Mouse (Mus musculus) urinary bladder, adult 2 months (tissue): ENCODE measurements at regions not wholly inside any gene's neighbourhood (a gene's known extent, or its start where the extent isn't known, plus 50 kb on each side); places are given as distances from the start of the nearest gene placed in this dataset.
"Not testable (repeated sequence)": the region's sequence is repeated elsewhere in the genome, so short reads cannot be mapped to it uniquely, and the experiment has no call there.

ENCODE experiments used
- DNase-seq: peaks from one replicate; pipeline ENCODE4 v3.0.0; 2022; ENCODE audit warnings: low spot score

DNA sequence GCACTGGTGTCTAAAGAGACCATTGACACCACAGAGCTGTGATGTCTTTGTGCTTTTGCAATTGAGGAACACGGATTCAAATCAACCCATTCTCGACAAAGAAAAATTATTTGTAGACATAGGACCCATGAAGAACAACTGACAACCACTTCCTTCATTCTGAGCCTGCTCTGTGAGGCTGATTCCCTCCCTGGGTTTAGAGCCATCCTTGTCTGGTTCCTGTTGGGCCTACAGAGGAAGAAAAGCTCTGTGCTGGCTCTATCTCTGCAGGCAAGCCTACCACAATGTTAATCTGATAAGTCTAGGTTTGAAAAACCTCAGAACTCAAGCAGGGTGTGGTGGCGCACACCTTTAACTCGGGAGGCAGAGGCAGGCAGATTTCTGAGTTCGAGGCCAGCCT lies 84.2 kb upstream of the Tbl1xr1 start:
- no peak for DNase-seq

DNA sequence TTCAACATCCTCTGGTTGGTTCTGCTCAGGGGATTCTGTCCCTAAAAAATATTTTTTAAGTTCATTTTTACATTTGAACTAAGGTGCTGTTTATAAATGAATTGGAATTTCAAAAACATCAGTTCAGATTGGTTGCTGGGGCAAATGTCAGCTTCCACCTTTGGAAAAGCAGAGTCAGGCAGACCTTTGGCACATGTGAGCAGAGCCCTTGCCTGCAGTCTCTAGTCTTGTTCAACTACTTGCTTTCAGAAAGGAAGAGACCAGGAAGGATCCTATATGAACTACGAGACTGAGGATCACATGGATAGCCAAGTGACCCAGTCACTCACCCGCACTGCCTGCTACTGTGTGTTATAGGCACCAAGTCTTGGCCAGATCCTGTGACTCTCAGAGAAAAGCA lies 82.5 kb upstream of the Tbl1xr1 start:
- no peak for DNase-seq

DNA sequence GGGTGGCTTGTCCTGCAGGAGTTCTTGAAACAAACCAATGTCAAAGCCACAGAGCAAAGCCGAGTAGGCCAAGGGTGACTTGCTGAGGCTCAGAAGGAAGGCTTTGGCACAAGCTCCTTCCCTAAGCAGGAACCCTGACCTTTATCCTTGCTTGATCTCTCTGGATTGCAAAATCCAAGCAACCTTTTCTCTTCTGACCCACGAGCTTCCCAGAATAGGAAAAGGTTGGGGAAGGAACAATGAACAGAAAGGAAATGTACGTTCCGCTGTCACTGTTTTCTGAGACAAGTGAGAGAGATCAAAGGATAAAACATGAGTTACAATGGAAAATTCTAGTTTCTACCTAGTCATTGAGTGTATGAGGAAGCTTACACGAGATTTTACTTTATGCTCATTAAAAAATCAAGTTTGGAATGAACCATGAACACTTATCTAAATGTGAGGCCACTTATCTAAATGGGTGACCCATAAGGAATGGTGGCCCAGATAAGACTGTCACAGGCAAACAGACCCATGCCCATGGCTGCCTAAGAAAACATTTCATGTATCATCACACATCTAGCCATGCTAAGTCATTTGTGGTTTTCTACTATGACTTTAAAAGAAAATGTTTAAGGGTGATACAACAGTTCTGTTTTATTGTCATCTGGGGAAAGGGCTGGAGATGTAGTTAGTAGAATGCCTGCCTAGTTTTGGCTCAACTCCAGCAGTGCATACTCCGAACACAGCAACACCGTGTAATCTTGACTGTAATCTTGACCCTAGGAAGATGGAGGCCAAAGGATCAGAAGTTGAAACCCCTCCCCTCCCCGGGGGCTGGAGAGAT lies 80.7 kb upstream of the Tbl1xr1 start:
- DNase-seq, result no peak

DNA sequence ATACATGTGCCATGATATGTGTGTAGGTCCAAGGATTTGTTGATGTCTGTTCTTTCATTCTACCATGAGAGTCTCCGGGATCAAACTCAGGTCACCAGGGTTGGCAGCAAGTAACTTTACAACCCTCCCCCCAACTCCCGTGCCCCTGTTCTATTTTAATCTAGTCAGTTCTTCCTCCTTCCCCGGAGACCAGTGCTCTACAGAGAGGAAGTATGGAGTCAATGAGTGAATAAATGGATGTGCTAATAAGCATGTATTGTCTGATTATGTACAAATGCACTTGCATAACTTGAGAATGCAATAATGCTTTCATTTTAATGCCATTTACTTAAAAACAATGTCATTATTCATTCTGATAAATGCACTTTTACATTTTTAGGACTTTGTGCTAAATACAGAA lies 79.1 kb upstream of the Tbl1xr1 start:
- no peak for DNase-seq

DNA sequence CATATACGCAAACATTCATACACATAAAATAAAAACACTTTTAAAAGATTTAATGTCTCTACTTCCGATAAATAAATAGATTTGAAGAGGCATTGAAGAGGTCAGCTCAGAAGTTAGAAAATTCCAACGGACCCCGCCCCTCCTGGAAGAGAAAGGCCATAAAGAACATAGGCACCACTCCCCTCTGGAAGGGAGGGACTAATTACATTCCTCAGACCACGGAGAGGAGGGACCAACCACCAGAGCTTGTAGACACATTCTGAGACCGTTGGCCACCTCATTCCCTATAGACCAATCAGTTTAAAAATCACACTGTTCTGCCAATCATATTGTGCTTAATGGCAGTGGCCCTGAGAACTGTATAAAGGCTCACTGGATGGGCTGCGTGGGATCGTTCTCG lies 71.0 kb upstream of the Tbl1xr1 start:
- DNase-seq, result no peak

DNA sequence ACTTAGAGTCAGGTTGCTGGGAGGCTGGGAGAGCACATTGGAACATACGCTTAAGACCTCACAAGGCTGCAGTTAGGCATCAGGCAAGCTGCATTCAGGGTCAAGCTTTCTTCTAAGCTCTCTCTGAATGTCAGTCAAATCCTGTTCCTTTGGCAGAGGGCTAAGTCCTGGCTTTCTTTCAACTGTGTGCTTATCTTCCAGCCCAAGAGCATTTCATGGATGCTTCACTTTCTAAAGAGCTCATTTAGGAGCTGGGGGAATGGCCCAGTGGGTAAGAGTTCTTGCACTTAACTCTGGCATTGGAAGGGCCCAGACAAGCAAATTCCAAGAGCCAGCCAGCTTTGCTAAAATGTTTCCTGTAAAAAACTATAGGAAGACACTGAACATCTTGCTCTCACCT lies 70.3 kb upstream of the Tbl1xr1 start:
- no peak for DNase-seq

DNA sequence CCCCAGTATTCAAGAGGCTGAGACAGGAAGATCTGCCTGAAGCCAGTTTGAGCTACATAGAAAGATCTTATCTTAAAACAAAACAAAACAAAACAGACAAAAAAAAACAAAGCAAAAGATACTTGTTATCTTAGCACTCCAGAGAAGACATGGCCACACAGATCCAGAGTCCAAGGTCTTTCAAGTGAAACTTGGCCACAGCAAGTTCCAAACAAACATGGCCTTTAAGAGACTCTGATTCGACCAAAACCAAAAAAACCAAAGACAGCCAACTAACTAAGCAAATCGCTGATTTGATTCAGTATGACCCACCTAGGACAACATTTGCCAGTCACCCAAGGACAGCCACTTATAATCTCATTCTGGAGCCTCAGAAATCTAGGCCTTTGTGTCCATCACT lies 69.8 kb upstream of the Tbl1xr1 start:
- no peak for DNase-seq

DNA sequence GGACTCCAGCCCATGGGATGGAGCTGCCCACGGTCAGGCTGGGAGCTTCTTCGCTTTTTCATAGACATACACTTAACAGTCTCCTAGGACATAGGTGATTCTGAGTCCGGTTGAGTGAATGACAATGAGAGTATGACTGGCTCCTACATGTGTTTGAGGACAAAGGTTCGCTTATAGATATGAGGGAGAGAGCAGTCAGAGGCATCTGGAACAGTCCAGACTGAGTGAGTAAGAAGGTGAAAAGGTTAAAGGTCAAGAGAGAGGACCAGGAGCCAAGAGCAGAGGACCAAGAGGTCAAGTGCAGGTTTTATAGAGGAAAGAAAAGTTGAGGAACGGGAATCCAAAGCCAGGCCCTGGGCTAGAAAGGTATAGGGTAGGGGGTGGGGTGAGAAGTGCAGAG lies 68.7 kb upstream of the Tbl1xr1 start:
- DNase-seq, result no peak

DNA sequence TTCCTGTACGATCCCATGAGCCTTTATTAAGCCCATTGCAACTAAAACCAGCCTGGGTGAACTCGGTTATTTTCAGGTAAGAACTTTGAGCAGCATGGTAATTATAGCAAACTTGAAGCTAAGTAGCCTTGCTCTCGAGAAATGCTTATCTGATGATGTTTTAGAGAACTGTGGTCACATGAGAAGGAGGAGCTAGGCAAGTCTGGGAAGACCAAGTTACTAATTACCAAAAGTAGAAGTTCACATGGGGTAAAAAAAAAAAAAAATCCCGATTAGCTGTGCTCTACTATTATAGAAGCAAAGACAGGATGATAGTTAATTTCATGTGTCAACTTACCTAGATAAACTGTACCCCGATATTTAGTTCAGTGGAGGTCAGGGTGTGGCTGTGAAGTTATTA lies 68.0 kb upstream of the Tbl1xr1 start:
- DNase-seq, result no peak

DNA sequence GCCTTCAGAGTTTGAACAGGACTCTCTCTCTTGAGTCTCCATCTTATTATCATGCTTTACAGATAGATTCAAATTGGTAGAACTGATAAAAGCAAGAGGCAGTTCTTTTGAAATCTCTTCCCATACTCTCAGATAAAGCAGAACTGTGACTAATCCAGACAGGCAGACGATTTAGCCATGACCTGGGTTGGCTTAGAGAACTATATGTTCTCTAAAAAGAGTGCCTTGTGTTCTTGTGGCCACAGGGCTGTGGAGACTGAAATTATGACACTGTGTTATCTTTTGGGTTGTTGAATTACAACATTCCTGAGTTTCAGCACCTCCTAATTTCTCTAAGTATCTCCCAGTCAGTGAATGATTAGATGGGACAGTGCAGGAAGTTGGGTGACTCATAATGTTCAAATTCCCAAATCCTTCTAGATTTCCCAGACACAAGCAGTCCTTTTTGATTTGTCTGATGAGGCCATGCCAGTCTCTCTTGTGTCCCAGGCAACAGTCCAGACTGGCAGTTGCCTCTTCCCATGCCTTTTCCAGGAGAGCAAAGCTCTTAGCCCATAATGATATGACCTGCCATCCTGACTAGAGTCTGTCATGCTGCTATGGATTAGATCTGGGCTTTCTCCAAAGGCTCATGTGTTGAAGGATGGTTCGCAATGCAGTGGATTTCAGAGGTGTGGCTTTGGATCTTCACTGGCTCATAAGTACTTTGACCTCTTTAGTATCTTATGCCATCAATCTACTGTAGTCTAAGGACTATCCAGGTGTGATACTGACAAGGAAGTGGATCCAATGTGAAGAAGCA lies 66.4 kb upstream of the Tbl1xr1 start:
- no peak for DNase-seq

DNA sequence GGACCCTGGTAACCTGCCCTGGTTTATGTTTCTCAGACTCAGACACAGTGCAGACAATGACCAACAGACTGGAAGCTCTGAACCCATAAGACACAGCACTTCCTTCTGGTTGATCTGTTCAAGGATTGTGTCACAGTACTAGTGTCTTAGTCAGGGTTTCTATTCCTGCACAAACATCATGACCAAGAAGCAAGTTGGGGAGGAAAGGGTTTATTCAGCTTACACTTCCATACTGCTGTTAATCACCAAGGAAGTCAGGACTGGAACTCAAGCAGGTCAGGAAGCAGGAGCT lies 65.8 kb upstream of the Tbl1xr1 start:
- not testable (repeated sequence) for DNase-seq

DNA sequence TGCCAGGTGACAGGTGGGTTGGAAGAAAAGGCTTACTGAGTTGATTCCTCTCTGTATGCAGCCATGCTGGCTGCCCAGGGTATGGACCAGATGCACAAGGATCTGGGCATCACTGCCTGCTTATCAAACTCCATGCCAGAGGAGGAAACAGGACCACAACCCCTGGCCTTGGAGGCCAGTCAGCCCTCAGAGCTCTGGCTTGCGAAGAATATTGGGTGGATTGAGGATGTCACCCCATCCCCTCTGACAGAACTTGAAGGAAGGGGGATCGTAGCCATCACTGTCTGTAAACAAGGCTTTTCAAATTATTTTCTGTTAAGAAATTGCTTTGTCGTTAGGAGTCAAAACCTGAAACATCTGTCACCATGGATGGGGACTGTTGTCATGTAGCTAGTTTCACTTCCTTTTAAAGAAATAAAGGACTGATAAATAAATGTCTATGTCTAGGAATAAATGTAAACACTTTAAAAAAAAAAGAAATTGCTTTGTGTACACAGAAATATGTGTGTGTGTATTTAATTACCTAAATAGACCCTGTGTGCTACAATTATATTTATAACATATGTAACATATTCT lies 55.0 kb upstream of the Tbl1xr1 start:
- DNase-seq, result no peak

DNA sequence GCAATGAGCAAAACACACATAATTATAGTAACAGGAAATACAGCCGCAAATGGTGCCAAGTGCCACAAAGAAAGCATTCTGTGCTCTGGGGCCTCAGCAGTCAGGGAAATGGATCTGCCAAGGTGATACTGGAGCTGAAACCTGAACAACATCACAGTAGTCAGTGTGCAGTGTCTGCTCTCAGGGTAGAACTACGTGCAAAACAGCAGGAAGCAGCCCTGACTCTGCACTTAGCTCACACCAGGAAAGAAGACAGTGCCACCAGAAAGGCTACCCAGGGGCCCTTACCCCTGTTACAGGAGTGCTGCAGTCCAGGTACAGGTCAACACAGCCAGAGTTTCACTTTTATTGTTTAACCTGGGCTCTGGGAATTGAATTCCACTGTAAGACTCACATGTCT lies 54.0 kb upstream of the Tbl1xr1 start:
- no peak for DNase-seq

DNA sequence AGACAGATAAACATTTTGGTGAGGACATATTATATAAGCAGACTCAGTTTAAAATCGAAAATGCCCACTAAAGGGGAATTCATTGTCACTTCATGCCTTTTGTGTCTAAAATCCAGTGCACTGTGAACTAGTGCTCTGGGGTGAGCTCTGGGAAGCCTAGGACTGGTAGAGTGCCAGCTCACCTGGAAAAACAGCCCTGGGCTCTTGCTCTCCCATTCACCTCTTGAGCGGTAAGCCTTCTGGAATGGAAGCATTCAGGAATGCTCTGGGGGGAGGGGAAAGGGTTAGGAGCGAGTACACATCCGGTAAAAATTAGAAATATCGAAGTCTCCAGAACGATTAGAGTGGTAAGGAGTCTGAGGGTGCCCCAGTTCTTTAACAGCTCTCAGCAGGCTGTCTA lies 53.4 kb upstream of the Tbl1xr1 start:
- no peak for DNase-seq

DNA sequence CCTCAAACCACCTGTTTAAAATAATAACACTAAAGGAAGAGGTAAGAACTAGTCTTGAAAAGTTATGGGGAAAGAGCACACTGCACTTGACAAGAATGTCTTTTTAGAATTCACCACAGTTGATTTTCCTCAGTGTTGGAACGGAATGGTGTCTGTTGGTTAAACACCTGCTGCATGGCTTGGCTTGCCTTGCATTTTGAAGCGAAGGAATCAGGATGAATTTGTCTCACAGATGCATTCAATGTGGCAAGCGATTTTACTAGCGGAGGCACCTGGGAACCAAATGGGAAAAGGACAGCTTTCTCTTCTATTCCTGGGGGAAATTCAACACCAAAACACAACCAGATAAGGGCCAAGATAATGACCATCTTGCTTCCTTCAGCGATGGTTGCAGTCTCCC lies 52.9 kb upstream of the Tbl1xr1 start:
- DNase-seq, result no peak

DNA sequence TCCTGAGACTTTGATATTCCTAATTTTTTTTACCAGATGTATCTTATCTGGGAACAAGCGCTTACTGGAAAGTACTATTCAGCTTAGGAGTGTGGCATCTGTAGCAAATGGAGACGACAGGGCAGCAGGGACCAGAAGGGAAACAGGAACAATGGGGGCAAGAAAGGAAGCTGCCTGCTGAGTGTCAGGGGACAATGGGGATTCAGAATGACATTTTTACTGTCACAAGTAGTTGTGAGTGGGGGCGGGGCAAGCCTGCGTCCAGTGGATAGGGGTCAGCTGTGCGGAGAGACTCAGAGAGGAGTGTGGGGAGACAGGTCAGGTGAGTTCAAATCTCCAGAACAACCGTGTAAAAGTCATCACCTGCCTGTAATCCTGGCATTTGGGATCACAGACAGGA lies 52.3 kb upstream of the Tbl1xr1 start:
- DNase-seq, result no peak

DNA sequence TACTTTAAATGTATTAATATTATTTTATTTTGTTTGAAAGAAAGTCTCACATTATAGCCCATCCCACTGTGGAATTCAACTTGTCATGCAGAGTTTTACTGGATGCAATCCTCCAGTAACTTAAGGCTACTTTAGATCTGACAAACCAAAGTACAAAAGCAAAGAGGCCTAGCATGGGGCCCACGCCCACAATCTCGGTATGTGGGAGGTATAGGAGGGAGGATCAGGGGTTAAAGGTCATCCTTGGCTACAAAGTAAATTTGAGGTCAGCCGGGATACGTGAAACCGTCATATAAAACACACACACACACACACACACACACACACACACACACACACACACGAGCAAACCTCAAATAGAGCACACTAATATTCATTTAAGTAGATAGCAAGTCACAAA lies 51.3 kb upstream of the Tbl1xr1 start:
- no peak for DNase-seq

DNA sequence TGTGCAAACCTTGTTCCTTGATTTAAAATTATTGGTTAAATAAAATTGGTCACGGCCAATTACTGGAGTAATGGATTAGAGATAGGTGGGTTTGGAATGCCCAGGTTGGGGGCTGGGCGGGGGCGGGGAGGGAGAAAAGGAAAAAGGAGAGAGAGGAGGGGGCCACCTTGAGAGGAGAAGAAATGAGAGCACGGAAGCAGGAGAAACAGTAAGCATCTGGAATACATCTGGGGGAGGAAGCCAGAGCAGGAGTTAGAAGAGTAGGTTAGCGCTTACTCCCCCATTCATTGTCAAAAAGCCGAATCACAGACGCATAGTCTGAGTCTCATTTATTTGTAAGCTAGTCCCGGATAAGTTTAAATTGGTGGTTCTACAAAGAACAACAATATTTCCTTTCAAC lies 50.8 kb upstream of the Tbl1xr1 start:
- DNase-seq, result no peak
